Mouse (Mus musculus): ENCODE data around the gene Slc25a3.

DNA sequence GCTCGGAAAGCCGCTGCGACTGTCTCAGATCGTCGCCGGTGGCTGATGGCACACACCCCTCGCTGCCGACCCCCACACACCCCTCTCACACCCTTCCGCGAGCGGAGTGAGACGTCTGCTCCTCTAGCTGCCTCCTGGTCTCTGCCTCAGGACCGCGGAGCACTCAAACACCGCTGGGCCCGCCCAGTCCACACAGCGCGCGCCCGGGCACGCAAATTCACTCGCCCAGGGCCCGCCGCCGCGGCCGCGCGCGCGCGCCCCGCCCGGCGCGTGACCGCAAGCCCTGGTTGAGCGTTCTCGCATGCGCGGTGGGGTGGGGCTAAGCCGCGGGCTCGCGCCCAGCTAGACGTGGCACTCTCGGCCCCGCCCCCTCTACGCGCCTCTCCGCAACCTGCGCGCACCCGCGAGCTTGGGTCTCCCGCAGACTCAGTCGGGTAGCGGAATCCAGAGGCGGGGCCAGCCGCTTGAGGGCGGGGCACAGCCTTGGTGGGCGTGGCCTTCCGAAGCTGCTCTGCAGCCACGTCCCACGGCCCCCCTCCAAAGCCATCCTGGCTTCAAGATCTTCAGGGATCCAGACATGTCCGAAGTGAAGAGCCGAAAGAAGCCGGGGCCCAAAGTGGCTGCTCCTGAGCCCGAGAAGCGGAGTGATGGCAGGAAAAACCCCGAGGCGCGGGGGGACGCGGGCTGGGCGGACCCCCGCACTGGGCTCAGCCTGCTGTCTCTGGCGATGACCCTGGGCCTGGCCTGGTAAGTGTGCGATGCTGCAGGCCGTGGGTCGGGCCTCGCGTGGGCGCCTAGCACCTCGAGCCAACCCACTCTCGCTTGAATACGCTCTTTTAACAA is 41.1 kb downstream of the Slc25a3 start, which contains the start of the genes Apaf1 and Ikbip:
- peak; percentile 92 for TF ChIP-seq POLR2A (IDR thresholded peaks at IDR 0.05; ENCODE audit: low read depth, low read length)
- TF ChIP-seq CTCF (IDR thresholded peaks at IDR 0.05; ENCODE audit: extremely low read depth, insufficient read length, insufficient replicate concordance, low read depth, low read length) = no peak

Measured in small intestine, adult 2 months (tissue).